Mouse (Mus musculus) testis, adult 2 months (tissue): Measurements from ENCODE around the gene Csad. TPM values are rescaled to one million over a fixed set of nuclear protein-coding genes. Genes with fewer than 3 reads are reported as not detected.

Experiments
- H3K27ac ChIP-seq: fragments of 200-500 bp; 2 replicates; pipeline ENCODE4 v1.5.1; 2012; ENCODE audit warnings: low read depth, low read length; ENCODE audit not compliant: control insufficient read depth, insufficient read depth
- H3K27me3 ChIP-seq: fragments of 200-500 bp; 2 replicates; pipeline ENCODE4 v1.6.1; 2012; ENCODE audit warnings: mild to moderate bottlenecking, low read length, moderate library complexity; ENCODE audit not compliant: control insufficient read depth, insufficient read depth
- H3K36me3 ChIP-seq: fragments of 200-500 bp; 2 replicates; pipeline ENCODE4 v1.6.1; 2012; ENCODE audit warnings: mild to moderate bottlenecking, low read length; ENCODE audit not compliant: control insufficient read depth, insufficient read depth
- H3K4me1 ChIP-seq: fragments of 200-500 bp; 2 replicates; pipeline ENCODE4 v1.6.1; 2012; ENCODE audit warnings: low read length; ENCODE audit not compliant: control insufficient read depth, insufficient read depth
- H3K4me3 ChIP-seq: fragments of 200-500 bp; 2 replicates; pipeline ENCODE4 v1.5.1; 2012; ENCODE audit warnings: low read depth, mild to moderate bottlenecking, low read length, moderate library complexity, mixed read lengths; ENCODE audit not compliant: control insufficient read depth
- CTCF ChIP-seq: fragments of 200-500 bp; IDR thresholded peaks from 2 replicates; pipeline ENCODE4 v1.5.1; 2012; ENCODE audit warnings: low read depth, mild to moderate bottlenecking, inconsistent platforms, low read length, moderate library complexity; ENCODE audit not compliant: control insufficient read depth, insufficient read depth, insufficient replicate concordance
- POLR2A ChIP-seq: fragments of 200-500 bp; IDR thresholded peaks from 2 replicates; pipeline ENCODE4 v1.6.1; 2012; ENCODE audit warnings: low read depth, mild to moderate bottlenecking, inconsistent platforms, low read length, moderate library complexity; ENCODE audit not compliant: control insufficient read depth
- polyA plus RNA-seq: library from polyadenylated mRNA; depleted of rRNA; stranded (reverse); fragments of >200 nt; gene quantifications from 2 replicates; pipeline ENCODE4 v1.2.3, GENCODE M21; 2012

The Csad gene
- polyA plus RNA-seq, 1 experiment = 23.1 TPM

- Histone ChIP-seq H3K4me1 (peaks cover 8% of the 10 kb centered on the region), H3K27ac (no peak overlapping the region), H3K27me3 (no peaks in the 10 kb centered on the region), H3K4me3 (no peak overlapping the region), H3K36me3 (no peaks in the 10 kb centered on the region)
- no peak for TF ChIP-seq CTCF
- TF ChIP-seq POLR2A = no peak
These were observed 36.1 kb upstream of the Csad start for GRCm38 (mm10) chr15:102240607-102241006.

- no peaks in the 10 kb centered on the region for H3K27me3 ChIP-seq
- TF ChIP-seq POLR2A (no peak), CTCF (no peak)
- H3K4me1 ChIP-seq = peaks cover 13% of the 10 kb centered on the region
These were observed 35.3 kb upstream of the Csad start for GRCm38 (mm10) chr15:102239851-102240250.

DNA sequence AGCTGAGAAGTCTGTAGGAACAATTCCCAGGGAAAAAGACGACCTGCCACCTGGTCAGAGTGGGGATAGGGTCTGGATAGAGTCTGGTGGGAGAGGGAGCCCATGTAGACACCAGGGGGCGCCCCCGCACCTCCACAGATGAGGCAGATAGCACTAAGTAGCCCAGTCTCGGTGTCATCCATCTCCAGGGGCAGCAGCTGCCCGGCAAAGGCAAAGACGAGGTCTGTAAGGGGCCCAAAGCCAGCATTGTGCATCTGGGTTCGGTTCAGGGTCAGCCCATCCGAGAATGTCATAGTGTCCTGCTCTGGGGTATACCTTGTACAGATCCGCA lies 34.7 kb upstream of the Csad start:
- Histone ChIP-seq H3K27me3 (no peaks in the 10 kb centered on the region), H3K4me3 (no peak overlapping the region), H3K36me3 (no peaks in the 10 kb centered on the region), H3K27ac (no peak overlapping the region), H3K4me1 (peaks cover 13% of the 10 kb centered on the region)
- TF ChIP-seq POLR2A (no peak), CTCF (peak; percentile 62; the same call in 1 of the 2 replicates)

More at GRCm38 (mm10) chr15:102239851-102240250, 35.3 kb upstream of the Csad start:
- Histone ChIP-seq H3K27ac (no peak overlapping the region), H3K36me3 (no peaks in the 10 kb centered on the region), H3K4me3 (no peak overlapping the region)

GRCm38 (mm10) chr15:102238543-102239259 lies 34.2 kb upstream of the Csad start:
- Histone ChIP-seq H3K4me3 (no peak overlapping the region), H3K4me1 (peaks cover 13% of the 10 kb centered on the region), H3K27me3 (no peaks in the 10 kb centered on the region), H3K27ac (no peak overlapping the region), H3K36me3 (no peaks in the 10 kb centered on the region)
- no peak for TF ChIP-seq CTCF
- no peak for TF ChIP-seq POLR2A

GRCm38 (mm10) chr15:102235371-102236027 lies 31.0 kb upstream of the Csad start:
- TF ChIP-seq CTCF = no peak
- no peak for TF ChIP-seq POLR2A
- Histone ChIP-seq H3K4me3 (no peak overlapping the region), H3K27me3 (no peaks in the 10 kb centered on the region), H3K27ac (no peak overlapping the region), H3K4me1 (peaks cover 5% of the 10 kb centered on the region; the same call in 1 of the 2 replicates), H3K36me3 (no peaks in the 10 kb centered on the region)

DNA sequence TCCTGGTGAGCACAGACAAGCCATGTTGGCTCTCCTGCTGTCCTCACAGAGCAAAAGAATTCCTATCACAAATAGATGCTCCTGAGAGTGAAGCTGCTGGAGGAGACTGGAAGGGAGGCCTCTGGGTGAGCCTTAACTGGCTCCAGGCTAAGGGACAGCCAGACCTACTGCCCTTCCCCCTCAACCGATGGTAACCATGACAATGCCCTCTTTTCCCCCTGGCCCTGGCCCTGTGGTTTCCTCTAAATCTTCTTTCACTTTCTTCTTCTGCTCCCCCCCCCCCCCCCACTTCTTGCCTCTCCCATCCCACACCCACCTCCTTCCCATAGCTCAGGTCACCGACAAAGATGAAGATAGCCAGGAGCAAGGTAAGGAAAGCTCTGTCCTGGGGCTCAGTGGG lies 29.4 kb upstream of the Csad start:
- Histone ChIP-seq H3K36me3 (no peaks in the 10 kb centered on the region), H3K4me1 (peaks cover 5% of the 10 kb centered on the region; the same call in 1 of the 2 replicates), H3K27ac (no peak overlapping the region), H3K27me3 (no peaks in the 10 kb centered on the region), H3K4me3 (no peak overlapping the region)
- TF ChIP-seq CTCF (no peak), POLR2A (no peak)

DNA sequence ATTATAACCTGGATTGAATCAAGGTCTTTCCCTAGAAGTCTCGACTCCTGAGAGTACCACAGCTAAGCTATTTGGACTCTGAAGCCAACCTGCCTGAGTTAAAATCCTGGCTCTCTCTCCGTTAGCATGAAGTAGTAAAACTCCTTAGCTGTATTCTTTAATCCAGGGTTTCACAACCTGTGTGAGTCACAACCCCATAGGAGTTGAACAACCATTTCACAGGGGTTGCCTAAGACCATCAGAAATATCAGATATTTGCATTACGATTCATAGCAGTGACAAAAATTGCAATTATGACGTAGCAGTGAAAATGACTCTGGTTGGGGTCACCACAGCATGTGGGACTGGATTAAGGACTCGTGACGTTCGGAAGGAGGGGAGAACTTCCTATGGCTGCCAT lies 28.2 kb upstream of the Csad start:
- TF ChIP-seq CTCF (no peak), POLR2A (no peak)
- H3K27me3 ChIP-seq = no peaks in the 10 kb centered on the region
- no peak overlapping the region for H3K27ac ChIP-seq
- H3K4me1 ChIP-seq = peaks cover 5% of the 10 kb centered on the region; the same call in 1 of the 2 replicates
- H3K36me3 ChIP-seq = no peaks in the 10 kb centered on the region
- H3K4me3 ChIP-seq = no peak overlapping the region
